Comparison of ENCODE assay signal across 8 mouse cellular contexts in genomic region chr5:118478120-118478768, GRCm38 (mm10).
DNase-seq lines count a peak whose midpoint lies in the region; ATAC-seq lines count a peak whose summit lies in the region.

No protein-coding gene starts in this region.

- H3K4me2 ChIP-seq in embryonic facial prominence, embryonic 15.5 days (replicated peaks) = peak overlapping the region; percentile 59
- H3K4me2 ChIP-seq in liver, embryonic 13.5 days = peak overlapping the region; percentile 74

- peak; percentile 95 for DNase-seq in A20 (ENCODE audit: low read depth, low spot score)
- peak; percentile 92 for DNase-seq in R1 (ENCODE audit: low read depth, low spot score)
- peak; percentile 95 for DNase-seq in heart, embryonic 10.5 days (ENCODE audit: low spot score)
- peak; percentile 50 to 66 for DNase-seq in kidney, adult 8-10 months
- DNase-seq in liver, embryonic 13.5 days = peak; percentile 79
- DNase-seq in natural killer cell, adult 2 months (ENCODE audit: low spot score in 2 of 2) = peak; percentile 90 to 92
- DNase-seq in testis, postnatal 10 days (ENCODE audit: low spot score) = peak; percentile 65

- H3K4me1 ChIP-seq in embryonic facial prominence, embryonic 15.5 days = peaks cover 34% of the 10 kb centered on the region
- peaks cover 42% of the 10 kb centered on the region for H3K4me1 ChIP-seq in heart, embryonic 10.5 days
- peaks cover 90% of the 10 kb centered on the region for H3K4me1 ChIP-seq in liver, embryonic 13.5 days (replicated peaks)

- H3K9me3 ChIP-seq in embryonic facial prominence, embryonic 15.5 days (replicated peaks) = no peaks in the 10 kb centered on the region
- no peaks in the 10 kb centered on the region for H3K9me3 ChIP-seq in heart, embryonic 10.5 days
- H3K9me3 ChIP-seq in liver, embryonic 13.5 days (replicated peaks) = no peaks in the 10 kb centered on the region

- H3K36me3 ChIP-seq in embryonic facial prominence, embryonic 15.5 days = no peaks in the 10 kb centered on the region
- no peaks in the 10 kb centered on the region for H3K36me3 ChIP-seq in heart, embryonic 10.5 days
- no peaks in the 10 kb centered on the region for H3K36me3 ChIP-seq in liver, embryonic 13.5 days

- H3K4me3 ChIP-seq in embryonic facial prominence, embryonic 15.5 days (replicated peaks) = peak overlapping the region; percentile 31
- peak overlapping the region; percentile 54 for H3K4me3 ChIP-seq in heart, embryonic 10.5 days
- H3K4me3 ChIP-seq in liver, embryonic 13.5 days (replicated peaks) = peak overlapping the region; percentile 51

- peak overlapping the region; percentile 44; the same call in 1 of the 2 replicates for H3K27ac ChIP-seq in embryonic facial prominence, embryonic 15.5 days (replicated peaks)
- H3K27ac ChIP-seq in heart, embryonic 10.5 days = peak overlapping the region; percentile 87
- H3K27ac ChIP-seq in liver, embryonic 13.5 days = peak overlapping the region; percentile 99

- peak; percentile 81 for ATAC-seq in embryonic facial prominence, embryonic 15.5 days (ENCODE audit: insufficient number of reproducible peaks, low FRiP score, low TSS enrichment, low read depth)
- peak; percentile 71 for ATAC-seq in liver, embryonic 13.5 days (ENCODE audit: low read depth)

- 6% methylated on average over 15 of the region's 15 CpGs for WGBS in embryonic facial prominence, embryonic 15.5 days
- WGBS in heart, embryonic 10.5 days = 7% methylated on average over 15 of the region's 15 CpGs
- 3% methylated on average over 15 of the region's 15 CpGs for WGBS in liver, embryonic 13.5 days (ENCODE audit: insufficient replicate concordance)

- 0 out of 2 replicates have a peak overlapping the region, but pooled peaks have one; percentile 23 for H3K9ac ChIP-seq in embryonic facial prominence, embryonic 15.5 days
- H3K9ac ChIP-seq in liver, embryonic 13.5 days = peak overlapping the region; percentile 74

- no peaks in the 10 kb centered on the region for H3K27me3 ChIP-seq in embryonic facial prominence, embryonic 15.5 days
- no peaks in the 10 kb centered on the region for H3K27me3 ChIP-seq in heart, embryonic 10.5 days (ENCODE audit: insufficient read depth, poor library complexity, severe bottlenecking)
- H3K27me3 ChIP-seq in liver, embryonic 13.5 days = no peaks in the 10 kb centered on the region

Comparison
In these comparisons a context has a peak if more than half of its experiments do, and no peak if none do; other contexts are left out.
1. Peak in every context shown above with its lines: DNase-seq, ATAC-seq, H3K4me3 ChIP-seq and H3K27ac ChIP-seq.
2. H3K27ac ChIP-seq: peak in every context shown above with its lines; median percentile 99 in liver, embryonic 13.5 days; 87 in heart, embryonic 10.5 days; 44 in embryonic facial prominence, embryonic 15.5 days.